Mouse (Mus musculus) adrenal gland, postnatal 4 days (tissue): Measurements from ENCODE around the gene Ccs. TPM values are rescaled to one million over a fixed set of nuclear protein-coding genes. Genes with fewer than 3 reads are reported as not detected.
"Not testable (repeated sequence)": the region's sequence is repeated elsewhere in the genome, so short reads cannot be mapped to it uniquely, and the experiment has no call there.

ENCODE experiments used
- DNase-seq, 2 experiments: peaks; one replicate each; pipeline ENCODE4 v3.0.0; 2021 to 2022; ENCODE audit warnings: low spot score in 2 of 2, mixed read lengths in 2 of 2
- long read RNA-seq, 2 experiments: library from polyadenylated mRNA; stranded (forward); transcript quantifications; one replicate each; pipeline ENCODE4 v2.0.0; 2021
- total RNA-seq, 2 experiments: library from RNA; stranded (reverse); gene quantifications; 2 replicates each; pipeline ENCODE4 v1.2.3; 2021

The Ccs gene
- total RNA-seq = 10 to 100 TPM; 87.5 to 98.7 TPM
- long read RNA-seq, experiment 1, transcript Ccs-201 (8 exons, 1,067 nt) = major isoform, 66 of 81 reads
- long read RNA-seq, experiment 1, partial matches to known transcripts = 8 of 81 reads
- long read RNA-seq, experiment 1, other reads (novel, unspliced or antisense) = 3 of 81 reads
- long read RNA-seq, experiment 2, transcript Ccs-201 (8 exons, 1,067 nt) = major isoform, 57 of 72 reads
- long read RNA-seq, experiment 2, partial matches to known transcripts = 9 of 72 reads
- long read RNA-seq, experiment 2, other reads (novel, unspliced or antisense) = 3 of 72 reads

DNA sequence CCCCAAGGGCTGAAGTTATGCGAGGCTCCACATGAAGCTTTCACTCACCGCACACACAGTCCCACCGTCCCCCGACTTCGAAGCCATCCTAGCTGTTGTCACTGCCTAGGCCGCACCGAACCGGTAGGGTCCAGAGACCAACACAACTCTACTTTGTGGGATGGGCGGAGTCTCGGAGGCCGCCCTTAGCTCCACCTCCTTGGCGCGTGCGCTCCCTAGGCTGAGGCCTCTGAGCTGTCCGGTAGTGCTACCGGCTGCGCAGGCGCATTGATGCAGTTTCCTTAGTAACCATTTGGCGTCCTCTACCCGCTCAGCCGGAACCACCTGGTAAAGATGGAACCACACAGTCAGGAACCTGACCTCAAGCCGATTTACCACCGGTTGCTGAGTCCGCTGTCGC is at the start of gene Ccs, which contains the start of gene Ccdc87:
Gene Ccs (minus strand): TSS at position 184 of the 400 bp plus-strand sequence.
Gene Ccdc87 (plus strand): TSS at position 218 of the 400 bp plus-strand sequence.
- peak; percentile 86 to 92 for DNase-seq

DNA sequence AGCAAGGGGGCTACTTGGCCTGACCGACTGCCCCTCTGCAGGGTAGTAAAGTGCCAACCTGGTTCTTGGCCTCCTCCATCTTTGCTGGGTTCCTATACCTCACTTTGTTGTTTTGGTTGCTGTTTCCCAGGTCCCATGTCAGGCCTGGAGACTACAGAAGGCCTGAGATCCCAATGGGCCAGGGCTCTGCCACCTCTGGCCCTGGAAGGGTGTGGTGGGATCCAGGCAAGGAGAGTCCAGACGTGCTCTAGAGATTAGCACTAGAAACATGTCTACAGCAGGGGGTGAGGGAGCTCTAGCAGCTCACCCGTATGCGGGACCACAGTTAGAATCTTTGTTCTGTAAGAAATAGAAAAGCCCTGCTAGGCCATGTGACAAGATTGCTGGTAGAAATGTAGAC is 44.8 kb upstream of the Ccs start:
- no peak for DNase-seq

DNA sequence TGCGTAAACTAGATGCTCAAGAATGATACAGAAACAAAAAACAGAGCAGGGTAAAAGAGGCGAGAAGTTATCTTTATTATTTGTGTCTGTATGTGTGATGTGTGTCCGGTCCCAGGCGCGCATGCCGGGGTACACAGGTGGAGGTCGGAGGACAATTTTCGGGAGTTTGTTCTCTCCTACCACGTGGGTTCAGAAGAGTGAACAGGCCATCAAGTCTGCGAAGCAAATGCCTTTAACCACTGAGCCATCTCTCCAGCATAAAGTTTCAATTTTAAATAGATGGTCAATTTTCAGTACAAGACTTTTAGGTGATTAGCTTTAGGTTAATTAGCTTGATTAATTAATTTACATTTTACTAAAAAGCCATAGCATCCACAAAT is 40.2 kb upstream of the Ccs start:
- no peak for DNase-seq

DNA sequence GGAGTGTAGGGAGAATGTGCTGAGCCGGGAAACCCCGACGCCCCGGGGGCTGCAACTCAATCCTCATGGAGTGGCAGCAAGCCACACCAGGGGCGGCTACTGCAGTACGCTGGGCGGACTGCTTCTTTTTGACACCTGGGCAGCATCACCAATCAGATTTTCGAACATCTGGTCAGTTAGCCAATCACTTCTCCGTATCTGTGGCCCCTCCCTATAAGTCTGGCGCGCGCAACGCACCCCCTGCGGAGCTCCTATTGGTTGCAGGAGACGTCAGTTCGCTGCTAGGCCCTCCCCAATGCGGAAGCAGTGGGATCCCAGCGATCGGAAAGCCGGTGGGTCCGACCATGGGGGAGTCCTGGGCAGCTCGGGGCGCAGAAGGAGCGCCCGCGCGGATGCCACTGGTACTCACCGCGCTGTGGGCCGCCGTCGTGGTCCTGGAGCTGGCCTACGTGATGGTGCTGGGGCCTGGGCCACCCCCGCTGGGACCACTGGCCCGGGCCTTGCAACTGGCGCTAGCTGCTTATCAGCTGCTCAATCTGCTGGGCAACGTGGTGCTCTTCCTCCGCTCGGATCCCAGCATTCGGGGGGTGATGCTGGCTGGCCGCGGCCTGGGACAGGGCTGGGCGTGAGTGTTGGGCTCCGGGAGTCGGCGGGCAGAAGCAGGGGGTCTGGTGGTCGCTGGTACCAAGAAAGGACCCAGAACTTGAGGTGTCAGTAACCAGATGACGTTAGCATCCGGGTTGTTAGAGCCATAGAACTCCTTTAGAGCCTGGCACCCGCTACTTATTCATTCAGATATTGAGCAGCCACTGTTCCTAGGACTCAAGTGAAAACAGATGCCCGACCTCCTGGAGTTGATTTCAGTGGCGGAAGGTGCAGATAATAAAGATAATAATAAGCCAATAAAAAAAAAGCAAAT is 39.5 kb upstream of the Ccs start, which contains the start of gene Zdhhc24:
Gene Zdhhc24 (plus strand): TSS at position 264 of the 919 bp plus-strand sequence.
- peak; percentile 91 to 92 for DNase-seq

DNA sequence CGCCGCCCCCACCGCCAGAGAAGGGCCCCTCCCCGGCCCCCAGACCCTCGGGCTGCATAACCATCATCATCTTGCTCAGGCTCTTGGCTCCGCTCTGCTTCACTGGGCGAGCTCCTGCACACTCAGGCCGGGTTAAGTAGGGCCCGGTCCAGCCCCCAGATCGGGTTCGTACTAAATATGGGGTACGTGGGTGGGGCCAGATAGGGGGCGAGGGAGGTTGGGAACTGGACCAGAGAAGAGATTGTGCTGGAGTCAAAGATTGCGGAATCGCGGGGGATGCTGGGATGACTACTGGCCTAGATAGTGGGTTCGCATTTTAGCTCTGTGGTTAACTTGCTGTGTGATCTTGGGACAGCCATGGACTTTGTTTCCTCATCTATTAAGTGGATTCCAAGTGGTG is 38.7 kb upstream of the Ccs start, which contains the start of gene Actn3:
Gene Actn3 (minus strand): TSS at position 125 of the 400 bp plus-strand sequence.
- DNase-seq = no peak

DNA sequence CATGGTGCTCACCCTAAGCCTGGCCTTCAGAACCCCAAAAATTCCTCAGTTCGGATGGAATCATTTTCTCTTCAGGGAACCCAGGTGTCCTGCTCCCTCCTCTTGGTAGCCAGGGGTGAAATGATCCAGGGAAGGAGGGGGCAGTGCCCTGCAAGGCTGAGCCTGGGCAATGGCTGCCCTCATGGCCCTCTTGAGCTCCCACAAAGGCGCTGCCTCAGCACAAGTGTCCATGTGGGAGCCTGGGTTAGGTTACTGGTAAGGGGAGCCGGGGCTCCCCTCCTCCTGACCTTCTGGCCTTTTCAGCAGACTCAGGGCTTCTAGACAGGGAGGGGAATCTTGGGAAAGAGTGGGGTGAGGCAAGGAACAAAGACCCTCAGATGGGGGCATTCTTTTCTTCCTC is 37.6 kb upstream of the Ccs start:
- no peak for DNase-seq

DNA sequence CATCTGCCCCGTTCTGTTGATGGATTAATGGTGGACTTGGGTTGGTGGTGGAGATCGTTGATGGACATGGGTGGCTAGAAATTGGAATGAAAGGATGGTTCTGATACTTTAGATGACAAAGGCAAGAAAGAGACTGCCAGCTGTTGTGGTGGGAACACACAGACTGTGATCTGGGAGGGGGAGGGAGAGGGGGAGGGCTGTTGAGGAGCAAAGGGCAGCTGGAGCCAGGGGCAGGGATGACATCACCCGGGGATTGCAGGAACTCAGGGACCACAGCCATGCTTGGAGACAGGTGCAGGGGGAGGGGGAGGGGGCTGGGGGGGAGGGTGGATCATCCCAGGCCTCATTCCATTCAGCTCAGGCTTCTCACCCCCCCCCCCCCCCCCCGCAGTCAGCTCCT is 37.1 kb upstream of the Ccs start:
- DNase-seq = no peak

DNA sequence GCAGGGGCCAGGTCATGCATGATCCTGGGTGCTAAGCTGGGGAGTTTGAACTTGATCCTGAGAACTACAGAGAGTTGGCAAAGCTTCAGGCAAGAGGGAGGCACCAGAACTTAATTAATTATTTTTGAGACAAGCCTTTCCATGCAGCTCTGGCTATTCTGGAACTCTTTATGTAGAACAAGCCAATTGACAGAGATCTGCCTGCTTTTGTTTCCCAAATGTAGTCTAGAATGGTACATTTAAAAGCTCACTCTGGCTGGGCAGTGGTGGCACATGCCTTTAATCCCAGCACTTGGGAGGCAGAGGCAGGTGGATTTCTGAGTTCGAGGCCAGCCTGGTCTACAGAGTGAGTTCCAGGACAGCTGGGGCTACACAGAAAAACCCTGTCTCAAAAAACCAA is 35.5 kb upstream of the Ccs start:
- DNase-seq = not testable (repeated sequence)

DNA sequence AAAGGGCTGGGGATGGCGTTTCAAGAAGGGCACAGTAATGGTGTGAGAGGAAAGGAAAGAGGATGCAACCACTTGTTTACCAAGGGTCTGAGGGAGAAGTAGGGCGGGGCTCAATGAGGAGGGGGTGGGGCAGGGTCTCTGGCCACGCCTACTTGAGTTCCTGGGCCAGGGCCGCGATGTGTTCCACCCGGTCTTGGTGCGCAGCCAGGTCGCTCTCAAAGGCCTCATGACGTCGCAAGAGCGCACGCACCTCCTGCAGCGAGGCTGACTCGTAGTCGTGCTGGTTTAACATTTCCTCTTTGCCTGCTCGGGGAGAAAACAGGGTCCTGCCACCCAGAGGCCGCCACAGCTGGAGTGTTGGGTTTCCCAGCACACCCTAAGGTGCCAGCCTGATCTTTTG is 26.0 kb upstream of the Ccs start:
- no peak for DNase-seq

DNA sequence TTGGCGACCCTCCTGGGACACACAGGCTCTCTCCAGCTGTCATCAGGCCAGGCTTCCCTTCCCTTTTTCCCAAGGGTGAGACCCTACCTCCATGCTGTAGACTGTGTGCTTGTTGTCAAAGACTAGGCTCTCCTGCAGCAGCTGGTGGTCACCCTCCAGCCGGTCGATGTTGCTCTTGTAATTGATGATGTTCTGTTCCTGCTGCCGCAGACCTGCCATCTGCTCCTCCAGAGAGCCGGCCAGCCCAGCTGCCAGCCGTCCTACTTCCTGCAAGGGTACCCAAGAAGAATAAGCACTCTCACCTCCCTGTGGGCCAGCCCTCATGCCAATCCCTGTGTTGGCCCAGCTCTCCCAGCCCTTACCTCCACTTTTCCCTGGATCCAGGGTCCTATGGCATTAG is 23.9 kb upstream of the Ccs start:
- no peak for DNase-seq

DNA sequence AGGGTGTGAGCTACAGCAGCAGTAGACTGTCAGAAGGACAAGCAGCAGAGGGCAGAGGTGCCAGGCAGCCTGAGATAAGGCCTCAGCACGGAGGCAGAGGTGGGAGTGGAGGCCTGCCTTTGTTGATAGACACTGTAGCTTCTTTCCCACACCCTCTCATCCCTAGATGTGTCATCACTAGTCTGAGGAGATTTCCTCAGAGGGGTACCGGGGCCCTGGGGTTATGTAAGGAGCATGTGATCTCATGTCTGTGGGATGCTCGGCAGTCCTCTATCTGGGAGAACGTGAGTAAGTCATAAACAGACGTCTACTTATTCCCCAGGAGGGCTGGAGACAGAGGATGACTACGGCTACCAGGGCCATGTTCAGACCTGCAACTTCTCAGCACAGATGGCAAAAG is 19.9 kb upstream of the Ccs start:
- DNase-seq = no peak

DNA sequence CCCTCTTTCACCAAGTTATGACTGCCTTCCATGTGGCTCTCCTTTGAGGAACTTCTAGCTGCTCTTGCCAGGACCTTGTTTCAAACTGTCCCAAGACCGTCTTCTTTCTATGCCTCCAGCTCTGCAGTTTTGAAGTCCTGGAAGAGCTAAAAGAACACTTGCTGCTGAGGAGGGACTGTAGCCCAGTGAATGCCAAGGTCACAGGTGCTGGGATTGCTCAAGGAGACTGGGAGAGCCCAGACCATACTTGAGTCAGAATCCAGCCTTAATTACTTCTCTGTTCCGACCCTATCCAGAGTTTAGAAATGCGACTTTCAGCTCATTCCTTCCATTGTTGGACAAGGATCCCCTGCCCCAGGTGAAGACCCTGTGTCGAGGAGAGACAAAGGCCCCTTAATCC is 16.8 kb upstream of the Ccs start:
- no peak for DNase-seq

DNA sequence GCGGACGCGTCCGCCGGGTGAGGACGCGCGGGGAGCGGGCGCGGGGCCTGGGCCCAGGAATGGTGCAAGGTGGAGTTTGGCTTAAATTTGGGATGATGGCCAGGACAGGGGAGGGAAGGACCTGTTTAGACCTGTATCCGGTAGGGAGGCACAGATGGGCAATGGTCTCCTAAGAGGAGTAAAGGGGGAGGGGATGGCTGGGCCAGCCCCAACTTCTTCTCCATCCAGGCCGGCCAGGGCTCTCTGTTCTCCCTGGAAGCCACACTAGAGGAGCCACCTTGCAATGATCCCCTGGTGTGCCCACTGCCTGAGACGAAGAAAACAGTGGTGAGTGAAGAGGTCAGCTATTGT is 16.3 kb upstream of the Ccs start:
- no peak for DNase-seq

DNA sequence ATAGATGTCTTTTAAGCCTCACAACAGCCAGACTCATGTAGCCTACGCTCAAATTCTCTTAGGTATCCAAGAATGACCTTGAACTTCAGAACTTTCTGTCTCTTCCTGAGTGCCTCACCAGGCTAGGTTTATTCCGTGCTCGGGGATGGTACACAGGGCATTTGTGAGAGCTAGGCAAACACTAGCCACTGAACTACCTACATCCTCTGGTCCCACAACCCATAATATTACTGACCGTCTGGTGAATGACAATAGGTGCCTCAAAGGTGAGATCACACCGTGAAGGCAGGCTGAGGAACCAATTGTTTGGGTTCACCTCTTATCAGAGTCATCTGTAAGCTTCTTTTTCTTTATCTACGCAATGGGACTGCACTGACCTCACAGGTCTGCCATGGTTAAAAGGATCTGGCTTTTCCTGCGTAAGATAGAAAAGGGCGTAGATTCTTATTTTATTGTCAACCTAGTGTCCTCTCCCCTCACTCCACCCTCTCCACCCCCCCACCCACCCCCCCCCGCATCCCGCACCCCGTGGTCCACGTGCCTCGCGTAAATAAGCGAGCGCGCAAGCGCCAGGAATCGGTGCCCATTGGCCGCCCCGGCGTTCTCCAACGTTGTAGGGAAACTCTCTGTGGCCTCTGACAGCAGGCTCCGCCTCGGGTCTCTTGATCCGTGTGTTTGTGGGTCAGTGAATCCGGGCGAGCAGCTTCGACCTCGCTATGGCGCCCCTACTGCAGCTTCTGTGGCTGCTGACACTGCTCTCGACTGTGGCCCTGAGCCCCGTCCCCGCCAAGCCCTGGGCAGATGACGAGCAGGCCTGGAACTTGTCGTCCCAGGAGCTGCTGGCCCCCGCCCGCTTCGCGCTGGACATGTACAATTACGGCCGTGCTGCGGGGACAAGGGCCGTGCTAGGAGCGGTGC is 15.7 kb upstream of the Ccs start, which contains the start of gene Ctsf:
Gene Ctsf (plus strand): TSS at position 579 of the 918 bp plus-strand sequence.
- peak; percentile 80 for DNase-seq

DNA sequence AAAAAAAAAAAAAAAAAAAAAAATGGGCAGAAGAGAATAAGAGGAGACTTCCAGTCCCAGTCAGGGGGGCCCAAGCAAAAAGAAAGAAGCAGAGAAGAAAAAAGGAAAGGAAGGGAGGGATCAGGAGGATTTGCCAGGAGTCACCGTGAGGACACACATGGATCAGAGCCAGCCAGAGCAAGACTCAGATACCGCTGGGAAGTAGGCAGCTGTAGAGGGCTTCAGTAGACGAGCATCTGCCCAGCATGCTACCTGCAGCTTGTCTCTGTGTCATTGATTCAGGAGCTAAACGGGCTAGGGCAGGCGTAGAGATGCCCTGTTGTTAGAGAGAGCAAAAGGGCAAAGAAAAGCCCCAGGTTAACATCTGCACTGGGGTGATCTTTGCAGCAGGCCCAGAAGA is 11.1 kb upstream of the Ccs start:
- no peak for DNase-seq

DNA sequence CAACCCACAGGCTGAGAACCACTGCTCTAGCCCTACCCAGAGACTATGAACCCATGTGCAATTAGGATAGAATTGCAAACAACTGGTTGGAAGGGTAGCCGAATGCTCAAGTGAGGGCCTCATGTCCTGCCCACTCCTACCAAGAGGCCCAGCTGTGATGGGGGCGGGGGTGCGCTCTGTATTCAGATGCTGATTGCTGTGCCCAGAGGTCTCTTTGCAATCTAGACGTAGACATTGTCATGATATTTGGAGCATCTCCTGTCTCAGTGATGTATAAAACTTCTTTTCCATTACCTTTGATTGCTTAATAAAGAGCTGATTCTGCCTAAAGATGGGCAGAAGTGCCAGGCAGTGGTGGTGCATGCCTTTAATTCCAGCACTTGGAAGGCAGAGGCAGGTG is 10.7 kb upstream of the Ccs start:
- no peak for DNase-seq

DNA sequence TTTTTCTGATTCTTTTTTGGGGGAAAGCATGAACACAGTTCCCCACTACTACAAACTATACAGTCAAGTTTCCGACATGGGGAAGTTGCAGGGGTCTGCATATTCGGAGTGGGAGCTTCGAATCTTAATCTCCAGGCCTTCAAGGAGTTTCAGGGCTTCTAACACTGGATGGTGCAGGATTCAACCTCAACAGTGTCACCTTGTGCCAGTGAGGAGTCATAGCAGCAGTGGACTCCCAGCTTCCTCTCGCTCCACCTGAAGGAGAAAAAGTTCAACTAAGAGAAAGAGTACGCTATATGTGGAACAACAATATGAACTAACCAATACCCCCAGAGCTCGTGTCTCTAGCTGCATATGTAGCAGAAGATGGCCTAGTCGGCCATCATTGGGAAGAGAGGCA is 8.4 kb upstream of the Ccs start:
- no peak for DNase-seq

DNA sequence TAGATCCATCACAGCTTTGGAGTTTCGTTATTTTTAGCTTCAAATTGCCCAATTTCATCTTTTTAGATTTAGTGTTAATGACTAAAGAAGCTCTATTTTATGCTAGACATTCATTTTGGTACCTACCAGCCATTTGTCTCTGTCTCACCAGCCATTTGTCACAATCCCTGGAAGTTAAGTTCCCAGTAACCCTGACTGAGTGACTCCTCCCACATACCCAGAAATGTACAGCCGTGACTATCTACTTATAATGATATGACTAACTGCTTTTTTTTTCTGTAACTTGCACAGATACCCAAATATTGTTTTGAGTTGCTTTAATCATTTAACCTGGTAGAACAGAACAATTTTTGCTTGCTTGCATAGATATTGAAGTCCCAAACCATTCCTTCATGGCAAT is 6.7 kb upstream of the Ccs start:
- no peak for DNase-seq

DNA sequence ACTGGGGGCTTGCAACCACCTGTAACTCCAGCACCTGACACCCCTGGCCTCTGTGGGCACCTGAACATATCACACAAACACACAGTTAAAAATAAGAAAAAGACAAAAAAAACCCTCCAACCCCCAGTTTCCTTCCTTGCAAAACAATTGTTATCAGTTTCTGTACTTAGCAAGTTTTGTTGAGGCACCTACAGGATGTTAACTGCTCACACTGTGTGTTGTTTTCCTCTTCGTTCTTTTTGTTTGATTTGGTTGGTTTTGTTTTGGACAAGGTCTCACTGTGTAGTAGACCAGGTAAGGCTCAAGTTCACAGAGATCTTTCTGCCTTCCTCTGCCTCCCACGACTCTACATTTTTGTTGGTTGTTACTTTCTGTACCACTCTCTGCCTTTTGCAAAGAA is 3.5 kb upstream of the Ccs start:
- DNase-seq = no peak

DNA sequence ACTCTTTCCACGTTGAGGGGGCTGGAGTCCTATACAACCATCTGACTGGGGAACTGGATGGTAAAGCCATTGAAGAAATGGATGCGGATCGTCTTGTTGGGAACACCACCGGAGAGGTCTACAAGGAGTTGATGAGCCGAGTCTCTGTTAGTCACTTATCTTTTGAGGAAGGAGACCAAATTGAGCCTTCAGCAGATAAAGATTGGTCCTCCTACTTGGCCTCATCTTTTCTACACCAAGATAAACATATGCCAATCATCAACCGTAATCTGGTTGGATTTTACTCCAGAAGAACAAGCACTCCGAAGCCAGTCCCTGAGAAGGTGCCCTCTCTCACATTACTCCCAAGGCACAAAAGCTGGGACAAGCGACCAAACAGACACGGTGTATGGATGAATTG is 1.7 kb upstream of the Ccs start:
- DNase-seq = no peak

DNA sequence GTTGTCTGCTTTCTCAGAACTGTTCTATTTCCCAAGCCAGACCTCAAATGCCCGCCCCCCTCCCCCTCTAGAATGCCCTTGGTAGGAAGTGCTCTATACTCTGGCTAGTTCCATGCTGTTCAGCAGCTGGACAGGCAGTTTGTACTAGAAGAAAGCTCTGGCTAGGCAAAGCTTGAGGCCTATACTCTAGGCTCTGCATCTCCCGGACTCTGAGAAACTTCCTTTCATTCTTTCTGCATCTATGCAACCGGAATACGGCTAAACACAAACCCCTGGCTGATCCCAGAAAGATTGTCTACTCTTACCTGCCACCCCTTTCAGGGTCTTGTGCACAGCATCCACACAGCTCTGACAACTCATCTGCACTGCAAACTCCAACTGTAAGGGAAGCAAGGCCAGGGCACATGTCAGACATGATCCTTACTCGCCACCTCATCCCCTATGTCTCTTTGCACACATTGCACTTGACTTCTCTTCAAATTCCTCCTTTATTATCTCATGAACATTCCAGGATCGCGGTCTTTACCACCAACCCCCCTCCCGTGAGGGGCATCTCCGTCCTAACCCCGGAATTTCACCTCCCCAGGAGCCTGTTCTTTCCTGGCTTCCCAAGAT is 499 bp downstream of the Ccs start:
- DNase-seq = no peak
